Mouse (Mus musculus): Measurements from ENCODE around the gene Eif4e2. TPM values are rescaled to one million over a fixed set of nuclear protein-coding genes. Genes with fewer than 3 reads are reported as not detected.

Gene Eif4e2
- polyA plus RNA-seq, 1 experiment from 2014 or later, result 74.7 TPM

DNA sequence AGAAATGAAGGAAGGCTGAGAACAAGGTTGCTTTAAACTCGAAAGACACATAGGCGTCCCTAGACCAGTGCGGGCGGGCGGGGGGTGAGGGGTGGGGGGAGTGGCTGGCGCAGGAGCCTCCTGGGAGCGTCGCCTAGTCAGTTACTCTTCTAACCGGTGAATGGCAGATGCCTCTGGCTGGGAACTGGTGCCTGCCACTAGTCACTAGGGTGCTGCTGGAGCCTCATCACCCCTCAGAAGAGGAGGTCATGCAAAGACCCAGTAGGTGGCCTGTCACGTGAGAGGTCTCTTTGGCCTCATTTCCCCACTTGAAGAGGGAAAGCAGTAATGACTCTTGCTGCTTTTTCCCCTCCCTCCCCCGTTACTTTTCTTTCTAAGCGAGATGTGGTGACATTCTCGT, 51.5 kb downstream of the Eif4e2 start:
- DNase-seq (ENCODE audit: low spot score) (no peak), ATAC-seq (ENCODE audit: low FRiP score) (no peak)
- under 1% methylated on average over 13 of the region's 13 CpGs for WGBS
- no peak overlapping the region; the same call in 1 of the 2 replicates for H3K9ac ChIP-seq
- H3K36me3 ChIP-seq (replicated peaks; ENCODE audit: control insufficient read depth, insufficient read depth), result no peaks in the 10 kb centered on the region
- peaks cover 22% of the 10 kb centered on the region for H3K4me1 ChIP-seq (replicated peaks; ENCODE audit: control insufficient read depth, insufficient read depth, low read length)
- H3K27ac ChIP-seq, result no peak overlapping the region
- H3K4me3 ChIP-seq (replicated peaks; ENCODE audit: low read length), result peak overlapping the region; percentile 44
- H3K27me3 ChIP-seq (ENCODE audit: control insufficient read depth, insufficient read depth, low read length), result peaks cover 70% of the 10 kb centered on the region
- no peaks in the 10 kb centered on the region for H3K9me3 ChIP-seq (ENCODE audit: control insufficient read depth, low read length)
- H3K4me2 ChIP-seq (replicated peaks), result peak overlapping the region; percentile 97

GRCm38 (mm10) chr1:87266296-87267090, 52.8 kb downstream of the Eif4e2 start:
- no peak overlapping the region for H3K27ac ChIP-seq
- ATAC-seq (ENCODE audit: low FRiP score) (no peak), DNase-seq (ENCODE audit: low spot score) (no peak)
- H3K9me3 ChIP-seq (ENCODE audit: control insufficient read depth, low read length), result no peaks in the 10 kb centered on the region
- H3K4me1 ChIP-seq (replicated peaks; ENCODE audit: control insufficient read depth, insufficient read depth, low read length), result peaks cover 22% of the 10 kb centered on the region
- 25% methylated on average over 8 of the region's 8 CpGs for WGBS
- peaks cover 68% of the 10 kb centered on the region for H3K27me3 ChIP-seq (ENCODE audit: control insufficient read depth, insufficient read depth, low read length)
- no peak overlapping the region for H3K4me2 ChIP-seq (replicated peaks)
- H3K4me3 ChIP-seq (replicated peaks; ENCODE audit: low read length), result no peak overlapping the region
- no peak overlapping the region for H3K9ac ChIP-seq
- H3K36me3 ChIP-seq (replicated peaks; ENCODE audit: control insufficient read depth, insufficient read depth), result no peaks in the 10 kb centered on the region

- H3K4me1 ChIP-seq (replicated peaks; ENCODE audit: control insufficient read depth, insufficient read depth, low read length), result peaks cover 3% of the 10 kb centered on the region; the same call in 1 of the 2 replicates
- H3K27ac ChIP-seq, result peak overlapping the region; percentile 9; the same call in 1 of the 2 replicates
- WGBS, result 19% methylated on average over 3 of the region's 3 CpGs
- ATAC-seq (ENCODE audit: low FRiP score) (no peak; the same call in 1 of the 2 replicates), DNase-seq (ENCODE audit: low spot score) (no peak)
- H3K4me3 ChIP-seq (replicated peaks; ENCODE audit: low read length), result no peak overlapping the region
- peaks cover 31% of the 10 kb centered on the region for H3K27me3 ChIP-seq (ENCODE audit: control insufficient read depth, insufficient read depth, low read length)
- H3K4me2 ChIP-seq (replicated peaks), result no peak overlapping the region
- no peaks in the 10 kb centered on the region for H3K9me3 ChIP-seq (ENCODE audit: control insufficient read depth, low read length)
- H3K36me3 ChIP-seq (replicated peaks; ENCODE audit: control insufficient read depth, insufficient read depth), result no peaks in the 10 kb centered on the region
- no peak overlapping the region for H3K9ac ChIP-seq
Observed at GRCm38 (mm10) chr1:87270204-87270603, 56.5 kb downstream of the Eif4e2 start.

GRCm38 (mm10) chr1:87270641-87271467, 57.1 kb downstream of the Eif4e2 start:
- ATAC-seq (ENCODE audit: low FRiP score) (no peak), DNase-seq (ENCODE audit: low spot score) (no peak)
- Histone ChIP-seq H3K9ac (no peak overlapping the region), H3K9me3 (ENCODE audit: control insufficient read depth, low read length) (no peaks in the 10 kb centered on the region), H3K4me2 (replicated peaks) (no peak overlapping the region), H3K4me1 (replicated peaks; ENCODE audit: control insufficient read depth, insufficient read depth, low read length) (no peaks in the 10 kb centered on the region), H3K4me3 (replicated peaks; ENCODE audit: low read length) (no peak overlapping the region), H3K36me3 (replicated peaks; ENCODE audit: control insufficient read depth, insufficient read depth) (no peaks in the 10 kb centered on the region), H3K27me3 (ENCODE audit: control insufficient read depth, insufficient read depth, low read length) (peaks cover 24% of the 10 kb centered on the region), H3K27ac (peak overlapping the region; percentile 9; the same call in 1 of the 2 replicates)
- WGBS, result 10% methylated on average over 19 of the region's 20 CpGs

DNA sequence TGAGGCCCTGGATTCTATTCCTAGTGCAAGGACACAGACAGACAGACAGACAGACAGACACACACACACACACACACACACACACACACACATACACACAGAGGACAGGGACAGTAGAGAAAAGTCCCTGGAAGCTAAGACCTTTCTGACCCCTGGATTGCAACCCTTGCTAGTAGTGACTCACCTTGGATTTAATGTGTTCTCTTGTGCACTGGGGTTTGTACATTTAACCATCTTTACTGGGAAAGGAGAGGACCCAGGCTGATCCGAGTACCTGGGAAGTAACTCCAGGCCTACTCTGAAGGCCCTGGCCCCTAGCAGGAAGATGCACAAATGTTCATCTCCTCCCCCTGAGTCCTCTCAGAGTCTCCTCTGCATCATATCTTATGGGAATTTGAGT, 57.9 kb downstream of the Eif4e2 start:
- ATAC-seq (ENCODE audit: low FRiP score) (no peak), DNase-seq (ENCODE audit: low spot score) (no peak)
- no peaks in the 10 kb centered on the region for H3K9me3 ChIP-seq (ENCODE audit: control insufficient read depth, low read length)
- WGBS, result 69% methylated on average over 1 of the region's 1 CpGs
- no peak overlapping the region for H3K9ac ChIP-seq
- peaks cover 17% of the 10 kb centered on the region for H3K27me3 ChIP-seq (ENCODE audit: control insufficient read depth, insufficient read depth, low read length)
- H3K4me2 ChIP-seq (replicated peaks), result no peak overlapping the region
- H3K36me3 ChIP-seq (replicated peaks; ENCODE audit: control insufficient read depth, insufficient read depth), result no peaks in the 10 kb centered on the region
- no peak overlapping the region for H3K4me3 ChIP-seq (replicated peaks; ENCODE audit: low read length)
- H3K4me1 ChIP-seq (replicated peaks; ENCODE audit: control insufficient read depth, insufficient read depth, low read length), result no peaks in the 10 kb centered on the region
- no peak overlapping the region for H3K27ac ChIP-seq

DNA sequence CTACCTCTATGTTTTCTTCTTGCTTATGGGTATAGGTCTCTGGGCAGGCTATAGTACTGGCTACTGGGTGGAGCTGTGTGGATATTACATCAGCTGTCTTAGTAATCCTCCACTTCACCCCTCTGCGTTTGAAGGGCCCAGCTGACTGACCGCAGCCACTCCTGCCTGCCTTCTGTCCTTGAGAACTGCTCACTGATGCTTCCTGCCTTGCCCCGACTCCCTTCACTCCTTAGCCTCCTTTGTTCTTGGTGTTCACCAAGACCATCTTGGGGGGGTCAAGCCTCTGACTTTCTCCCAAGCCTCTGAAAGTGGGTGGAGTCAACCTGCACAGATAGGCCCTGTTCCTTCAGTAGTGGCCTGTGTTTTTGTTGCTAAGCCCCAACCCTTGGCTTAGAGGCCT, 58.7 kb downstream of the Eif4e2 start:
- Histone ChIP-seq H3K27me3 (ENCODE audit: control insufficient read depth, insufficient read depth, low read length) (peaks cover 14% of the 10 kb centered on the region), H3K9ac (no peak overlapping the region), H3K36me3 (replicated peaks; ENCODE audit: control insufficient read depth, insufficient read depth) (no peaks in the 10 kb centered on the region), H3K27ac (no peak overlapping the region), H3K4me3 (replicated peaks; ENCODE audit: low read length) (no peak overlapping the region), H3K9me3 (ENCODE audit: control insufficient read depth, low read length) (no peaks in the 10 kb centered on the region), H3K4me1 (replicated peaks; ENCODE audit: control insufficient read depth, insufficient read depth, low read length) (no peaks in the 10 kb centered on the region), H3K4me2 (replicated peaks) (no peak overlapping the region)
- 67% methylated on average over 3 of the region's 3 CpGs for WGBS
- ATAC-seq (ENCODE audit: low FRiP score), result no peak
- no peak for DNase-seq (ENCODE audit: low spot score)

DNA sequence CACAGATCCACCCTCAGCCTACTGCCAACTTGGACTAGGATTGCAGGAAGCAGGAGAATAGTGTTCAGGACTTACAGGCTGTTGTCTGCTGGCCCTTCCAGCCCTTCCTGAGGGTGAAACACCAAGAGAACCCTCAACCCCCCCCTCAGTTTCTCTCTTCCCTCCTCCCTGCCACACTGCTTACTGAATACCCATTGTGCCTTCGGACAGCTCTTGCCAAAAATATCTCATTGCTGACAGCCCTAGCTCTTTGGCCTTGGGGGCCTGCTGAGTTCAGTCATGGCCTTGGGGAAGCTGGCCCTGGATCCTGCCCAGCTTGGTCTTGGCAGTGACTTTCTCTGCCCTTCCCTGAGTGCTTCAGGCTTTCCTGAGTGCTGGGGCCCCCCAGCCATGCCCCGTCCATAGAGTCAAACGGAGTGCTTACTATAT, 59.8 kb downstream of the Eif4e2 start:
- Histone ChIP-seq H3K36me3 (replicated peaks; ENCODE audit: control insufficient read depth, insufficient read depth) (no peaks in the 10 kb centered on the region), H3K4me2 (replicated peaks) (no peak overlapping the region), H3K27me3 (ENCODE audit: control insufficient read depth, insufficient read depth, low read length) (peaks cover 5% of the 10 kb centered on the region; the same call in 1 of the 2 replicates), H3K4me3 (replicated peaks; ENCODE audit: low read length) (no peak overlapping the region), H3K27ac (no peak overlapping the region), H3K9me3 (ENCODE audit: control insufficient read depth, low read length) (no peaks in the 10 kb centered on the region), H3K9ac (no peak overlapping the region), H3K4me1 (replicated peaks; ENCODE audit: control insufficient read depth, insufficient read depth, low read length) (no peaks in the 10 kb centered on the region)
- no peak for DNase-seq (ENCODE audit: low spot score)
- ATAC-seq (ENCODE audit: low FRiP score), result peak; percentile 33; the same call in 1 of the 2 replicates
- 55% methylated on average over 3 of the region's 3 CpGs for WGBS

GRCm38 (mm10) chr1:87274134-87274533, 60.4 kb downstream of the Eif4e2 start:
- H3K27me3 ChIP-seq (ENCODE audit: control insufficient read depth, insufficient read depth, low read length), result peaks cover 5% of the 10 kb centered on the region; the same call in 1 of the 2 replicates
- no peaks in the 10 kb centered on the region for H3K36me3 ChIP-seq (replicated peaks; ENCODE audit: control insufficient read depth, insufficient read depth)
- no peaks in the 10 kb centered on the region for H3K9me3 ChIP-seq (ENCODE audit: control insufficient read depth, low read length)
- no peak overlapping the region for H3K4me2 ChIP-seq (replicated peaks)
- no peak overlapping the region for H3K9ac ChIP-seq
- WGBS, result 70% methylated on average over 4 of the region's 4 CpGs
- no peaks in the 10 kb centered on the region for H3K4me1 ChIP-seq (replicated peaks; ENCODE audit: control insufficient read depth, insufficient read depth, low read length)
- ATAC-seq (ENCODE audit: low FRiP score) (no peak), DNase-seq (ENCODE audit: low spot score) (no peak)
- H3K27ac ChIP-seq, result no peak overlapping the region
- H3K4me3 ChIP-seq (replicated peaks; ENCODE audit: low read length), result no peak overlapping the region

DNA sequence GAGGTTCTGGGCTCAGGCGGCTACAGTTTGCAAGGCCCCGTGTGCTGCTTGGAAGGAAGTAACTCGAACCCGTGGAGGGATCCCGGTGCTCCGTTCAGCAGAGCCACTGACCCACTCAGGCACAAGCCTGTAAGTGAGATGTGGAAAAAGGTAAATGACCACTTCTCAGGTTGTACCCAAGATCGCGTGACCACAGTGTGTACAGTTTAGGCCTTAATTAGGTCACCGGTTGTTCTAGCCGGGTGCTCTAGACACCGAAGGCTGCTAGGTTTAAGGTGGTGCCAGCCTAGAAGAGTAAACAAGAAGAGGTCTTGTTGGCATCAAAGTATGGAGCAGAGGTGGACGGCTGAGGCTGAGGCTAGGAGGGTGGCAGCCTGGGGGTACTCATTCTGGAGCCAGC, 61.4 kb downstream of the Eif4e2 start:
- no peak for DNase-seq (ENCODE audit: low spot score)
- H3K4me2 ChIP-seq (replicated peaks), result no peak overlapping the region
- H3K4me1 ChIP-seq (replicated peaks; ENCODE audit: control insufficient read depth, insufficient read depth, low read length), result no peaks in the 10 kb centered on the region
- no peak for ATAC-seq (ENCODE audit: low FRiP score)
- 0 out of 2 replicates have a peak, but pooled peaks cover under 1% of the 10 kb centered on the region for H3K27me3 ChIP-seq (ENCODE audit: control insufficient read depth, insufficient read depth, low read length)
- 95% methylated on average over 12 of the region's 12 CpGs for WGBS
- H3K9ac ChIP-seq, result no peak overlapping the region
- no peak overlapping the region for H3K4me3 ChIP-seq (replicated peaks; ENCODE audit: low read length)
- no peaks in the 10 kb centered on the region for H3K9me3 ChIP-seq (ENCODE audit: control insufficient read depth, low read length)
- H3K36me3 ChIP-seq (replicated peaks; ENCODE audit: control insufficient read depth, insufficient read depth), result no peaks in the 10 kb centered on the region
- H3K27ac ChIP-seq, result no peak overlapping the region
